26 mouse cellular contexts compared by ENCODE assay signal in the genomic region with DNA sequence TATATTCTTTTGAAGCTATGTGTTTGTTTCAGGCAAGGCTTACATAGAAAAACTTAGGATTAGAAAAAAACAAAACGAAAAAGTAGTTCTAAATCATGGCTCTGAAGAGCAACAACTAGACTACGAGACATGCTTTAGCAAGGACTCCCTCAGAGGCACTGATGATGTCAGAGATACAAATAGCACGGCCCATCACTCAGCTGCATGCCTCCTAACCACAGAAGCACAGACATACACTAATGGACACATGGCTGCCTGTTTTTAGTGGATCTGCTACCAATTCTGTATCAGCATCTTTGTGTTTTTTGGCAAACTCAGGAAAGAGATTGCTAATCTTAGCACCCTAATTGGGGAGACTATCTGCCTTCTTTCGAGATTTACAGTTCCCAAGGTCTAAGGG.
DNase-seq lines count a peak whose midpoint lies in the region; ATAC-seq and TF ChIP-seq lines count a peak whose summit lies in the region.
"Had no signal": no experiment of that assay in that cellular context is flagged by ENCODE, and none has a peak within 500 bp of the region (broad histone marks: within the 10 kb centered on the region; RNA-seq: fewer than 3 reads in every experiment).

No protein-coding gene starts in this region.

- no peak for TF ChIP-seq EP300 in lung, postnatal 0 days (IDR thresholded peaks at IDR 0.05)

- no peak overlapping the region for H3K4me2 ChIP-seq in kidney, embryonic 14.5 days (replicated peaks; ENCODE audit: low read depth, low read length)
- H3K4me2 ChIP-seq in lung, postnatal 0 days (replicated peaks; ENCODE audit: low read depth, low read length): no peak overlapping the region
- H3K4me2 ChIP-seq: hindbrain, embryonic 15.5 days; intestine, embryonic 15.5 days had no signal

- peak; percentile 90 for ATAC-seq in kidney, embryonic 14.5 days (ENCODE audit: low FRiP score, low TSS enrichment)
- peak; percentile 66 for ATAC-seq in lung, postnatal 0 days
- ATAC-seq: CD4-positive, CD25-positive, alpha-beta regulatory T cell, adult 4 months; forebrain, embryonic 14.5 days; intestine, embryonic 15.5 days; liver, postnatal 0 days; midbrain, embryonic 16.5 days had no signal

- H3K4me3 ChIP-seq in kidney, embryonic 14.5 days (ENCODE audit: low read length): no peak overlapping the region
- no peak overlapping the region for H3K4me3 ChIP-seq in lung, postnatal 0 days (ENCODE audit: low read depth, low read length)
- H3K4me3 ChIP-seq: erythroblast, embryonic 14.5 days; heart, embryonic 10.5 days; hindbrain, embryonic 15.5 days; intestine, embryonic 15.5 days; left cerebral cortex, adult 2 months had no signal

- no peaks in the 10 kb centered on the region for H3K27me3 ChIP-seq in kidney, embryonic 14.5 days (ENCODE audit: control insufficient read depth, insufficient read depth, low read length)
- H3K27me3 ChIP-seq in lung, postnatal 0 days (replicated peaks; ENCODE audit: insufficient read depth, low read length): no peaks in the 10 kb centered on the region
- H3K27me3 ChIP-seq: hindbrain, embryonic 15.5 days; intestine, embryonic 15.5 days had no signal

- H3K9ac ChIP-seq in kidney, embryonic 14.5 days (ENCODE audit: low read depth, low read length): no peak overlapping the region
- no peak overlapping the region for H3K9ac ChIP-seq in lung, postnatal 0 days (replicated peaks; ENCODE audit: low read depth)
- H3K9ac ChIP-seq: hindbrain, embryonic 15.5 days; intestine, embryonic 15.5 days; liver, postnatal 0 days had no signal

- H3K36me3 ChIP-seq in kidney, embryonic 14.5 days (ENCODE audit: control insufficient read depth, insufficient read depth, low read length): no peaks in the 10 kb centered on the region
- no peaks in the 10 kb centered on the region for H3K36me3 ChIP-seq in lung, postnatal 0 days (ENCODE audit: insufficient read depth, low read length)
- H3K36me3 ChIP-seq: G1E; heart, embryonic 10.5 days; hindbrain, embryonic 15.5 days; intestine, embryonic 15.5 days had no signal

- H3K4me1 ChIP-seq in kidney, embryonic 14.5 days (ENCODE audit: control insufficient read depth, insufficient read depth, low read length): peaks cover 10% of the 10 kb centered on the region; the same call in 1 of the 2 replicates
- no peaks in the 10 kb centered on the region for H3K4me1 ChIP-seq in lung, postnatal 0 days (ENCODE audit: insufficient read depth, low read depth, low read length)
- H3K4me1 ChIP-seq: hindbrain, embryonic 15.5 days; intestine, embryonic 15.5 days had no signal

- DNase-seq in embryo, embryonic 10 days (ENCODE audit: low spot score): peak; percentile 12
- DNase-seq in embryo, embryonic 9.5 days (ENCODE audit: extremely low spot score): no peak
- DNase-seq in kidney, postnatal 36 days: no peak
- DNase-seq in lung, postnatal 0 days (ENCODE audit: low spot score): peak; percentile 60
- no peak for DNase-seq in lung, postnatal 14 days
- no peak for DNase-seq in spleen, adult 18-20 months
- DNase-seq in natural killer cell, adult 2 months (ENCODE audit: low spot score in 2 of 2): no peak
- DNase-seq: adrenal gland, postnatal 25 days; cerebellum, adult 11 months; cerebellum, postnatal 10 days; gastrocnemius, postnatal 36 days; heart, postnatal 36 days; kidney, postnatal 25 days; left cerebral cortex, postnatal 4 days; liver, postnatal 0 days; retina, postnatal 1 day had no signal

- 18% methylated on average over 4 of the region's 4 CpGs for WGBS in kidney, embryonic 14.5 days
- 48% methylated on average over 4 of the region's 4 CpGs for WGBS in lung, postnatal 0 days

- no peaks in the 10 kb centered on the region for H3K9me3 ChIP-seq in kidney, embryonic 14.5 days (ENCODE audit: control insufficient read depth, low read length)
- H3K9me3 ChIP-seq in lung, postnatal 0 days (ENCODE audit: low read length): no peaks in the 10 kb centered on the region
- H3K9me3 ChIP-seq: G1E; heart, embryonic 10.5 days; hindbrain, embryonic 15.5 days; intestine, embryonic 15.5 days had no signal

- no peak for TF ChIP-seq CTCF in lung, postnatal 0 days (IDR thresholded peaks at IDR 0.05)

- H3K27ac ChIP-seq in kidney, embryonic 14.5 days (ENCODE audit: low read depth, low read length): peak overlapping the region; percentile 68; the same call in 1 of the 2 replicates
- no peak overlapping the region for H3K27ac ChIP-seq in lung, postnatal 0 days (ENCODE audit: low read length)
- H3K27ac ChIP-seq: heart, embryonic 10.5 days; hindbrain, embryonic 15.5 days; intestine, embryonic 15.5 days; left cerebral cortex, adult 2 months had no signal

Comparison
In these comparisons a context has a peak if more than half of its experiments do, and no peak if none do; other contexts are left out.
1. DNase-seq: peak in embryo, embryonic 10 days (single experiment) and lung, postnatal 0 days (single experiment); none in embryo, embryonic 9.5 days (single experiment), kidney, postnatal 36 days (0 of 2), lung, postnatal 14 days (single experiment), spleen, adult 18-20 months (0 of 2) and natural killer cell, adult 2 months (0 of 2).